Mouse (Mus musculus) lung, postnatal 0 days (tissue): ENCODE measurements around the gene Dlx6. TPM values are rescaled to one million over a fixed set of nuclear protein-coding genes. Genes with fewer than 3 reads are reported as not detected.

Experiments used
- ATAC-seq: fragments of 200-750 bp; cut with Nextera tagmentation; 2 replicates; pipeline ENCODE4 v1.8.0; 2017; ENCODE audit warnings: moderate library complexity
- DNase-seq: peaks from one replicate; pipeline ENCODE4 v3.0.0-alpha.2; 2016; ENCODE audit warnings: low spot score
- H3K27ac ChIP-seq: fragments of 300-500 bp; sonication (generic); 2 replicates; pipeline ENCODE4 v1.5.1; 2014; ENCODE audit warnings: antibody characterized with exemption, mild to moderate bottlenecking, low read length, mixed read lengths
- H3K27me3 ChIP-seq: fragments of 300-500 bp; sonication (generic); replicated peaks from 2 replicates; pipeline ENCODE4 v1.6.1; 2014; ENCODE audit warnings: low read length, mixed read lengths; ENCODE audit not compliant: insufficient read depth
- H3K36me3 ChIP-seq: fragments of 300-500 bp; sonication (generic); 2 replicates; pipeline ENCODE4 v1.6.1; 2014; ENCODE audit warnings: low read length, mixed read lengths; ENCODE audit not compliant: insufficient read depth
- H3K4me1 ChIP-seq: fragments of 300-500 bp; sonication (generic); 2 replicates; pipeline ENCODE4 v1.6.1; 2014; ENCODE audit warnings: antibody characterized with exemption, low read depth, low read length, mixed read lengths; ENCODE audit not compliant: insufficient read depth
- H3K4me2 ChIP-seq: fragments of 300-500 bp; sonication (generic); replicated peaks from 2 replicates; pipeline ENCODE4 v1.6.1; 2014; ENCODE audit warnings: low read depth, mild to moderate bottlenecking, low read length, moderate library complexity, mixed read lengths
- H3K4me3 ChIP-seq: fragments of 300-500 bp; sonication (generic); 2 replicates; pipeline ENCODE4 v1.5.1; 2014; ENCODE audit warnings: low read depth, low read length
- H3K9ac ChIP-seq: fragments of 300-500 bp; sonication (generic); replicated peaks from 2 replicates; pipeline ENCODE4 v1.6.1; 2014; ENCODE audit warnings: low read depth, mild to moderate bottlenecking
- H3K9me3 ChIP-seq: fragments of 300-500 bp; sonication (generic); 2 replicates; pipeline ENCODE4 v1.6.1; 2016; ENCODE audit warnings: low read length, mixed read lengths
- CTCF ChIP-seq: IDR thresholded peaks from 2 replicates; pipeline ENCODE4 v1.5.1; 2016; ENCODE audit warnings: antibody characterized with exemption, mild to moderate bottlenecking
- EP300 ChIP-seq: IDR thresholded peaks from 2 replicates; pipeline ENCODE4 v1.6.1; 2016; ENCODE audit warnings: antibody characterized with exemption, mild to moderate bottlenecking, control low read depth
- WGBS: fragments of 180-500 bp; shearing (Covaris S2); extraction: QIAGEN DNeasy Blood & Tissue Kit; methylation state at CpG from one replicate; pipeline ENCODE4 v1.1.7; 2014; 5-methylcytosine and 5-hydroxymethylcytosine counted together
- polyA plus RNA-seq: library from polyadenylated mRNA; unstranded; fragments of >200 nt; fragmentation: Nextera tagmentation; extraction: Ambion mirVana; gene quantifications from 2 replicates; pipeline ENCODE4 v1.2.1, GENCODE M21; 2015

Dlx6 gene
- polyA plus RNA-seq, 1 experiment from 2014 or later = not detected

GRCm38 (mm10) chr6:6830446-6830845 lies 32.7 kb upstream of the Dlx6 start:
- DNase-seq = no peak
- Histone ChIP-seq H3K4me1 (no peaks in the 10 kb centered on the region), H3K9ac (no peak overlapping the region), H3K27ac (no peak overlapping the region), H3K9me3 (no peaks in the 10 kb centered on the region), H3K36me3 (no peaks in the 10 kb centered on the region), H3K4me3 (no peak overlapping the region), H3K27me3 (no peaks in the 10 kb centered on the region), H3K4me2 (no peak overlapping the region)
- no peak for TF ChIP-seq EP300
- no peak for TF ChIP-seq CTCF
- 55% methylated on average over 7 of the region's 7 CpGs for WGBS
- ATAC-seq = no peak

GRCm38 (mm10) chr6:6833301-6833700 lies 29.8 kb upstream of the Dlx6 start:
- TF ChIP-seq CTCF (no peak), EP300 (no peak)
- ATAC-seq = no peak
- Histone ChIP-seq H3K36me3 (no peaks in the 10 kb centered on the region), H3K9ac (no peak overlapping the region), H3K4me1 (no peaks in the 10 kb centered on the region), H3K4me2 (no peak overlapping the region), H3K9me3 (no peaks in the 10 kb centered on the region), H3K27ac (no peak overlapping the region), H3K27me3 (no peaks in the 10 kb centered on the region), H3K4me3 (no peak overlapping the region)
- no peak for DNase-seq
- WGBS = 85% methylated on average over 3 of the region's 3 CpGs

GRCm38 (mm10) chr6:6848541-6848940 lies 14.6 kb upstream of the Dlx6 start:
- Histone ChIP-seq H3K4me3 (no peak overlapping the region), H3K27me3 (peaks cover 39% of the 10 kb centered on the region), H3K9ac (no peak overlapping the region), H3K36me3 (no peaks in the 10 kb centered on the region), H3K27ac (no peak overlapping the region), H3K4me2 (no peak overlapping the region), H3K4me1 (no peaks in the 10 kb centered on the region), H3K9me3 (no peaks in the 10 kb centered on the region)
- no peak for ATAC-seq
- 19% methylated on average over 4 of the region's 4 CpGs for WGBS
- no peak for TF ChIP-seq CTCF
- TF ChIP-seq EP300 = no peak
- no peak for DNase-seq

GRCm38 (mm10) chr6:6849744-6850143 lies 13.4 kb upstream of the Dlx6 start:
- no peak for DNase-seq

GRCm38 (mm10) chr6:6850324-6851060 lies 12.6 kb upstream of the Dlx6 start:
- ATAC-seq (no peak), DNase-seq (no peak)
- Histone ChIP-seq H3K9me3 (no peaks in the 10 kb centered on the region), H3K4me3 (no peak overlapping the region), H3K36me3 (no peaks in the 10 kb centered on the region), H3K4me2 (no peak overlapping the region), H3K9ac (no peak overlapping the region), H3K27me3 (peaks cover 55% of the 10 kb centered on the region), H3K4me1 (no peaks in the 10 kb centered on the region), H3K27ac (no peak overlapping the region)
- no peak for TF ChIP-seq EP300
- TF ChIP-seq CTCF = no peak
- 3% methylated on average over 26 of the region's 26 CpGs for WGBS

More at GRCm38 (mm10) chr6:6849744-6850143, 13.4 kb upstream of the Dlx6 start:
- H3K9ac ChIP-seq = no peak overlapping the region
- 4% methylated on average over 12 of the region's 12 CpGs for WGBS
- H3K27ac ChIP-seq = no peak overlapping the region
- no peak for ATAC-seq
- no peaks in the 10 kb centered on the region for H3K4me1 ChIP-seq
- no peak overlapping the region for H3K4me2 ChIP-seq
- TF ChIP-seq CTCF (no peak), EP300 (no peak)
- no peaks in the 10 kb centered on the region for H3K36me3 ChIP-seq
- peaks cover 47% of the 10 kb centered on the region for H3K27me3 ChIP-seq
- H3K4me3 ChIP-seq = no peak overlapping the region
- no peaks in the 10 kb centered on the region for H3K9me3 ChIP-seq

- ATAC-seq = no peak
- H3K4me2 ChIP-seq = no peak overlapping the region
- no peak for DNase-seq
- H3K27ac ChIP-seq = no peak overlapping the region
- 3% methylated on average over 10 of the region's 10 CpGs for WGBS
- H3K27me3 ChIP-seq = peaks cover 61% of the 10 kb centered on the region
- TF ChIP-seq EP300 = no peak
- no peak for TF ChIP-seq CTCF
- no peaks in the 10 kb centered on the region for H3K4me1 ChIP-seq
- no peak overlapping the region for H3K4me3 ChIP-seq
- no peak overlapping the region for H3K9ac ChIP-seq
- no peaks in the 10 kb centered on the region for H3K9me3 ChIP-seq
- H3K36me3 ChIP-seq = no peaks in the 10 kb centered on the region
These were observed 12.0 kb upstream of the Dlx6 start for GRCm38 (mm10) chr6:6851166-6851565.
